Mouse (Mus musculus) heart, embryonic 11.5 days (tissue): ENCODE data around the gene Vps41. TPM values are rescaled to one million over a fixed set of nuclear protein-coding genes. Genes with fewer than 3 reads are reported as not detected.
A peak's percentile ranks its signal among the peaks of the same experiment; 100 is the strongest.

Experiments used
- ATAC-seq: fragments of 200-750 bp; cut with Nextera tagmentation; replicated peaks from 2 replicates; pipeline ENCODE4 v1.8.0; 2017; ENCODE audit warnings: moderate library complexity; ENCODE audit not compliant: insufficient number of reproducible peaks, low FRiP score, low TSS enrichment
- H3K27ac ChIP-seq: fragments of 300-500 bp; sonication (generic); 2 replicates; pipeline ENCODE4 v1.5.1; 2014; ENCODE audit warnings: mild to moderate bottlenecking, low read depth, low read length
- H3K27me3 ChIP-seq: fragments of 300-500 bp; sonication (generic); 2 replicates; pipeline ENCODE4 v1.6.1; 2014; ENCODE audit warnings: mild to moderate bottlenecking, low read length, mixed read lengths; ENCODE audit not compliant: control insufficient read depth, insufficient read depth
- H3K36me3 ChIP-seq: fragments of 300-500 bp; sonication (generic); 2 replicates; pipeline ENCODE4 v1.6.1; 2014; ENCODE audit warnings: mild to moderate bottlenecking, low read length, moderate library complexity, mixed read lengths; ENCODE audit not compliant: control insufficient read depth, insufficient read depth
- H3K4me1 ChIP-seq: fragments of 300-500 bp; sonication (generic); 2 replicates; pipeline ENCODE4 v1.6.1; 2014; ENCODE audit warnings: low read length; ENCODE audit not compliant: control insufficient read depth, insufficient read depth
- H3K4me2 ChIP-seq: fragments of 300-500 bp; sonication (generic); 2 replicates; pipeline ENCODE4 v1.6.1; 2014; ENCODE audit warnings: mild to moderate bottlenecking, moderate library complexity
- H3K4me3 ChIP-seq: fragments of 300-500 bp; sonication (generic); 2 replicates; pipeline ENCODE4 v1.5.1; 2014; ENCODE audit warnings: low read depth, low read length
- H3K9ac ChIP-seq: fragments of 300-500 bp; sonication (generic); 2 replicates; pipeline ENCODE4 v1.6.1; 2014; ENCODE audit warnings: mild to moderate bottlenecking, low read depth, low read length, moderate library complexity
- H3K9me3 ChIP-seq: fragments of 300-500 bp; sonication (generic); replicated peaks from 2 replicates; pipeline ENCODE4 v1.6.1; 2016; ENCODE audit warnings: low read length; ENCODE audit not compliant: control insufficient read depth
- WGBS: fragments of 180-500 bp; shearing (Covaris S2); extraction: QIAGEN DNeasy Blood & Tissue Kit; methylation state at CpG from one replicate; pipeline ENCODE4 v1.1.7; 2014; ENCODE audit not compliant: insufficient replicate concordance; 5-methylcytosine and 5-hydroxymethylcytosine counted together
- polyA plus RNA-seq: library from polyadenylated mRNA; unstranded; fragments of >200 nt; fragmentation: Nextera tagmentation; extraction: Ambion mirVana; gene quantifications from 2 replicates; pipeline ENCODE4 v1.2.1, GENCODE M21; 2014

Gene Vps41
- polyA plus RNA-seq: 51.1 and 53.0 TPM in 2 replicates

GRCm38 (mm10) chr13:18717185-18717584 lies at the start of gene Vps41:
Vps41 (plus strand) TSS chr13:18717286.
- no peaks in the 10 kb centered on the region for H3K36me3 ChIP-seq
- under 1% methylated on average over 21 of the region's 21 CpGs for WGBS
- ATAC-seq: peak; percentile 96
- no peaks in the 10 kb centered on the region for H3K9me3 ChIP-seq
- peaks cover 4% of the 10 kb centered on the region; the same call in 1 of the 2 replicates for H3K4me1 ChIP-seq
- H3K9ac ChIP-seq: peak within 1 kb of the TSS; percentile 73
- no peaks in the 10 kb centered on the region for H3K27me3 ChIP-seq
- H3K27ac ChIP-seq: no peak within 1 kb of the TSS
- H3K4me2 ChIP-seq: peak within 1 kb of the TSS; percentile 68
- peak within 1 kb of the TSS; percentile 55 for H3K4me3 ChIP-seq

GRCm38 (mm10) chr13:18698518-18699065 lies 18.5 kb upstream of the Vps41 start:
- 48% methylated on average over 7 of the region's 7 CpGs for WGBS
- Histone ChIP-seq H3K27me3 (no peaks in the 10 kb centered on the region), H3K27ac (no peak overlapping the region), H3K4me1 (no peaks in the 10 kb centered on the region), H3K4me3 (no peak overlapping the region), H3K9me3 (no peaks in the 10 kb centered on the region), H3K4me2 (no peak overlapping the region), H3K9ac (no peak overlapping the region), H3K36me3 (no peaks in the 10 kb centered on the region)
- no peak for ATAC-seq

- no peaks in the 10 kb centered on the region for H3K4me1 ChIP-seq
- ATAC-seq: no peak
- H3K9ac ChIP-seq: no peak overlapping the region
- H3K36me3 ChIP-seq: no peaks in the 10 kb centered on the region
- H3K4me3 ChIP-seq: no peak overlapping the region
- H3K9me3 ChIP-seq: no peaks in the 10 kb centered on the region
- no peaks in the 10 kb centered on the region for H3K27me3 ChIP-seq
- no peak overlapping the region for H3K27ac ChIP-seq
- WGBS: 90% methylated on average over 1 of the region's 1 CpGs
- H3K4me2 ChIP-seq: no peak overlapping the region
These were observed 5.4 kb upstream of the Vps41 start for GRCm38 (mm10) chr13:18711685-18712084.

- Histone ChIP-seq H3K27ac (no peak overlapping the region), H3K36me3 (no peaks in the 10 kb centered on the region), H3K4me2 (peak overlapping the region; percentile 68; the same call in 1 of the 2 replicates), H3K9ac (no peak overlapping the region), H3K4me1 (peaks cover 4% of the 10 kb centered on the region; the same call in 1 of the 2 replicates), H3K9me3 (no peaks in the 10 kb centered on the region), H3K27me3 (no peaks in the 10 kb centered on the region), H3K4me3 (peak overlapping the region; percentile 55; the same call in 1 of the 2 replicates)
- 39% methylated on average over 5 of the region's 5 CpGs for WGBS
- ATAC-seq: 0 out of 2 replicates have a peak, but pooled peaks have one; percentile 5
These were observed 379 bp upstream of the Vps41 start for GRCm38 (mm10) chr13:18716707-18717106.

GRCm38 (mm10) chr13:18718461-18718860 lies 1.4 kb downstream of the Vps41 start:
- 79% methylated on average over 5 of the region's 5 CpGs for WGBS
- no peak overlapping the region for H3K27ac ChIP-seq
- H3K4me2 ChIP-seq: no peak overlapping the region

GRCm38 (mm10) chr13:18730666-18731065 lies 13.6 kb downstream of the Vps41 start:
- ATAC-seq: no peak
- H3K9ac ChIP-seq: no peak overlapping the region
- no peak overlapping the region for H3K27ac ChIP-seq
- no peak overlapping the region for H3K4me3 ChIP-seq
- no peaks in the 10 kb centered on the region for H3K9me3 ChIP-seq
- H3K36me3 ChIP-seq: 0 out of 2 replicates have a peak, but pooled peaks cover 3% of the 10 kb centered on the region
- H3K27me3 ChIP-seq: no peaks in the 10 kb centered on the region
- WGBS: 90% methylated on average over 3 of the region's 3 CpGs
- H3K4me1 ChIP-seq: no peaks in the 10 kb centered on the region
- no peak overlapping the region for H3K4me2 ChIP-seq

More at GRCm38 (mm10) chr13:18718461-18718860, 1.4 kb downstream of the Vps41 start:
- Histone ChIP-seq H3K4me1 (peaks cover 4% of the 10 kb centered on the region; the same call in 1 of the 2 replicates), H3K9me3 (no peaks in the 10 kb centered on the region), H3K9ac (no peak overlapping the region), H3K27me3 (no peaks in the 10 kb centered on the region), H3K36me3 (no peaks in the 10 kb centered on the region), H3K4me3 (no peak overlapping the region)
- no peak for ATAC-seq

- H3K36me3 ChIP-seq: peaks cover 10% of the 10 kb centered on the region
- H3K4me3 ChIP-seq: no peak overlapping the region
- no peaks in the 10 kb centered on the region for H3K4me1 ChIP-seq
- no peak overlapping the region for H3K4me2 ChIP-seq
- 85% methylated on average over 1 of the region's 1 CpGs for WGBS
- ATAC-seq: no peak
- no peaks in the 10 kb centered on the region for H3K27me3 ChIP-seq
- no peak overlapping the region for H3K9ac ChIP-seq
- no peak overlapping the region for H3K27ac ChIP-seq
- 0 out of 2 replicates have a peak, but pooled peaks cover 4% of the 10 kb centered on the region for H3K9me3 ChIP-seq
These were observed 19.5 kb downstream of the Vps41 start for GRCm38 (mm10) chr13:18736590-18736989.

GRCm38 (mm10) chr13:18743575-18744265 lies 26.6 kb downstream of the Vps41 start:
- Histone ChIP-seq H3K27me3 (no peaks in the 10 kb centered on the region), H3K36me3 (peaks cover 10% of the 10 kb centered on the region), H3K4me2 (no peak overlapping the region), H3K9me3 (0 out of 2 replicates have a peak, but pooled peaks cover 4% of the 10 kb centered on the region), H3K4me1 (no peaks in the 10 kb centered on the region), H3K27ac (no peak overlapping the region), H3K9ac (no peak overlapping the region), H3K4me3 (no peak overlapping the region)
- 87% methylated on average over 16 of the region's 16 CpGs for WGBS
- ATAC-seq: no peak
